Mouse (Mus musculus) heart, postnatal 0 days (tissue): ENCODE measurements around the gene Clec2g.

Experiments used
- CTCF ChIP-seq: IDR thresholded peaks from 2 replicates; pipeline ENCODE4 v1.5.1; 2016; ENCODE audit warnings: antibody characterized with exemption, control low read depth, low read depth
- EP300 ChIP-seq: IDR thresholded peaks from 2 replicates; pipeline ENCODE4 v1.6.1; 2016; ENCODE audit warnings: antibody characterized with exemption, low read depth

DNA sequence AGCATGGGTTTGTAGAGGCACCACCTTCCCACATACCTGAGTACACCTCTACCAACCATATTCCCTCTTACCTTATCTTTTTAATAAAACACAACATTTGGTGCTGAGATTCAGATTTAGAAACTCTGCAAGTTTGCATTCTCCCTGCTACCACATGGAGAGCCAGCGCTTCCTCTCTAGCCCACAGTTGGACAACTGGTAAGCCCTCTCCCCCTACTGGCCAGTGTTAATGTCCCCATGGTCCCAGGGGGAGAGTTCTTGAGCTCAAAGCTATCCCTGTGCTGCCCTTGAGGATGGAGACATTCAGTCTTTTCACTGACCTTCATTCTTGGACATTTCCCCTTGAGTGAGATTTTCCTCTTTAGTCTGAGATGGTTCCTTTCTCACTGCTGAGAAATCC is 26.9 kb downstream of the Clec2g start:
- no peak for TF ChIP-seq EP300
- TF ChIP-seq CTCF = no peak
